Mouse (Mus musculus) T-helper 17 cell (primary cell): ENCODE data around the gene Il17re.

Experiments
- in situ Hi-C, 2 experiments: fragments of 300-600 bp; cut with MboI, MseI; formaldehyde crosslinking; loops; 1 replicate in 1 of 2; 2 replicates in 1 of 2; pipeline ENCODE4 v1.15.1; 2025; ENCODE audit warnings: high pct_unique_total_duplicates in 2 of 2

Gene Il17re

GRCm38 (mm10) chr6:113442442-113443090 is 15.7 kb upstream of the Il17re start, which contains the start of gene Jagn1:
Gene Jagn1, plus strand, starts transcription at chr6:113442569.
- in situ Hi-C loops: loop anchor here in 1 of 2 experiments (5.0 kb wide), 2 partner anchors 85 to 630 kb away; no protein-coding TSS in a partner anchor

GRCm38 (mm10) chr6:113443091-113443490 is 15.2 kb upstream of the Il17re start:
- in situ Hi-C loops: loop anchor here in 1 of 2 experiments (5.0 kb wide), 2 partner anchors 84 to 629 kb away; no protein-coding TSS in a partner anchor

DNA sequence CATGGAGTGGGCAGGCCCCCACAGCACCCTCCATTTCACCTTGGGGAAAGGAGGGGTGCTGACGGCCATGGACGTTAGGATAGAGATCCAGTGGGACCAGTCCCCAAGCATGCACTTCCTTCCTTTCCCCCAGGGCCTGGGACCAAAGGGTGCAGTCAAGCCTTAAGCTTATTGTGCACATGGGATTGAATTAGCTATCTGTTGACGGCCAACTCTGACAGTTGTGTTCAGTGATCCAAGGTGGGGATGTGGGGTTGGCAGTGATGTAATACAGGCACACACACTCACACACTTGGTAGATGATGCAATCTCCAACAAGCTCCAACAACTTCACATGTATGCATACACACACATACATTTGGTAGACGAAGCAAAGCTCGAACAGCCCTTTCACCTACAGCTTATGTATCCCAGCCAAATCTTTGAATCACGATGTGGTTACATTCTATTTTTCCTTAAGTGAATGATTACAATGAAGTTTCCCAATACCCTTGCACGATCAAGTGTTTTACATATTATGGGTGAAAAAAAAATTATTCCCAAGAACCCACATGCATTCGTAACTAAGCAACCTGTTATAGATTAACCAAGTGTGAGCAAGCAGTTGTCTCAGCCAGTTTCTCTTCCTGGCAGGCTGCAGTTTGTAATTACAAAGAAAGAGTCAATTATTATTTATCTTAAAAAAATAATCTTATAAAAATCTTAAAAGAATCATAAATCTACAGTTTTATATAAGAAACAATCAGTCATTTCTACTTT is 13.9 kb upstream of the Il17re start:
- in situ Hi-C loops: loop anchor here in 1 of 2 experiments (5.0 kb wide), 2 partner anchors 83 to 628 kb away; no protein-coding TSS in a partner anchor

- in situ Hi-C loops: no loop called here
Measured at GRCm38 (mm10) chr6:113447639-113448038, 10.6 kb upstream of the Il17re start.

- in situ Hi-C loops: no loop called here
Measured at GRCm38 (mm10) chr6:113451839-113452238, 6.4 kb upstream of the Il17re start.

DNA sequence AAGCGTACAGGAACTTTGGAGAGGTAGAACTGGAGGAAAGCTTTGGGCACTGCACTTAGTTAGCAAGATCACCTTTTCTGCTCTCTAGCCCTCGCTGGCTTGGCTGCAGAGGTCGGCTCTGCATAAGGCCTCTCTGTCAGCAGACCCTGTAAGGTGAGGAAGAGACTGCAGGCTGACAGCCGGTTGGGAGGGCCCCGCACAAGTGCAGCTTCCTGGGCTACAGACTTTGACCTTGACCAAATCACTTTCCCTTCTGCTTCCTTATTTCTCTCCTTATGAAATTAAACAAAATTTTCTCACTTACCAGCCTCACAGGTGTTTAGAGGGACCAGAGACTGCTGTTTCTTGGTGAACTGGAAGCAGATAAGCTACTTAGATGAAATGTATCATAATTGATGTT is 3.3 kb upstream of the Il17re start:
- in situ Hi-C loops: no loop called here

GRCm38 (mm10) chr6:113458635-113459034 is 351 bp downstream of the Il17re start:
- in situ Hi-C loops: no loop called here

GRCm38 (mm10) chr6:113464040-113464439 is 5.8 kb downstream of the Il17re start:
- in situ Hi-C loops: no loop called here

GRCm38 (mm10) chr6:113465602-113466001 is 7.3 kb downstream of the Il17re start:
- in situ Hi-C loops: no loop called here

DNA sequence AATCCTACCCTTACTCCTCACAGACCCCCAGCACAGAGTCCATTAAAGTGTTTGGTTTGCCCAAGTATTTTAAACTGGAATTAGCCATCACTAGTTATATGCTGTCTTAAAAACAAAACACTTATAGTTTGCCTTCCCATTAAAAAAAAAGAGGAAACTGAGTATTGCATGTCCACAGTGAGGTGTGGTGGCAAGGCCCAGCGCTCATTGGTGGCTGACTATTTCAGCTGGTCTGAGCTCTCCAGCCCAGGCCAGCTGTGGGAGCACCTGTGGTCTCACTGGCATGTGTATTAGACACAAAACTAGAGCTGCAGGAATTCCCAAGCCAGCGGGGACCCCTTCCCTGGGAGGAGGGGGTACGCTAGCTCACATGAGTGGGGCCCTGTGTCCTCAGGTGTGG is 10.2 kb downstream of the Il17re start:
- in situ Hi-C loops: no loop called here

GRCm38 (mm10) chr6:113469021-113469420 is 10.7 kb downstream of the Il17re start:
- in situ Hi-C loops: no loop called here

GRCm38 (mm10) chr6:113469432-113469831 is 11.1 kb downstream of the Il17re start:
- in situ Hi-C loops: no loop called here

DNA sequence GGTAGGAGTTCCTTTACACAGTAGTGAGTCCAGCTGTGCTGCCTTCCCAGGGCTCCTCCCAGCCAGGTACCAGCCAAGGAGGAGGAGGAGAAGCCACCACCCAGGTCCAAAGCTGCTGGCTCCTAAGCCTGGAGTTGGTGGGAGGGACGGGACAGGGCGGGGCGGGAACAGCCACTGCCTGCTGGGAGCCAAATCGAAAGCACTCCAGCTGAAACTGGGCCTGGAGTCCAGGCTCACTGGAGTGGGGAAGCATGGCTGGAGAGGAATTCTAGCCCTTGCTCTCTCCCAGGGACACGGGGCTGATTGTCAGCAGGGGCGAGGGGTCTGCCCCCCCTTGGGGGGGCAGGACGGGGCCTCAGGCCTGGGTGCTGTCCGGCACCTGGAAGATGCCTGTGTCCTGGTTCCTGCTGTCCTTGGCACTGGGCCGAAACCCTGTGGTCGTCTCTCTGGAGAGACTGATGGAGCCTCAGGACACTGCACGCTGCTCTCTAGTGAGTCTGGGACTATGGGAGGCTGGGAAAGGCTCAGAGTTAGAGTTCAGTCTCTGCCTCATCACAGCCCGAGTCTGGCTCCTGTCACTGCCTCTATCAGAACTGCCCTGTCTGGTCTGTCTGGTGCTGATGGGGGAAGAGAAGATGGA is 13.1 kb downstream of the Il17re start, which contains the start of gene Il17rc:
Gene Il17rc, plus strand, starts transcription at position 131 of the 640 bp plus-strand sequence.
- in situ Hi-C loops: loop anchor here (5.0 kb wide), 2 partner anchors 49 to 601 kb away; no protein-coding TSS in a partner anchor

- in situ Hi-C loops: loop anchor here (5.0 kb wide), 2 partner anchors 50 to 600 kb away; no protein-coding TSS in a partner anchor
Measured at GRCm38 (mm10) chr6:113472061-113472460, 13.8 kb downstream of the Il17re start.

GRCm38 (mm10) chr6:113473246-113473645 is 15.0 kb downstream of the Il17re start:
- in situ Hi-C loops: loop anchor here (5.0 kb wide), 2 partner anchors 51 to 599 kb away; no protein-coding TSS in a partner anchor

- in situ Hi-C loops: loop anchor here (5.0 kb wide), 2 partner anchors 51 to 599 kb away; no protein-coding TSS in a partner anchor
Measured at GRCm38 (mm10) chr6:113473715-113474114, 15.4 kb downstream of the Il17re start.

- in situ Hi-C loops: no loop called here
Measured at GRCm38 (mm10) chr6:113477353-113477752, 19.1 kb downstream of the Il17re start.

DNA sequence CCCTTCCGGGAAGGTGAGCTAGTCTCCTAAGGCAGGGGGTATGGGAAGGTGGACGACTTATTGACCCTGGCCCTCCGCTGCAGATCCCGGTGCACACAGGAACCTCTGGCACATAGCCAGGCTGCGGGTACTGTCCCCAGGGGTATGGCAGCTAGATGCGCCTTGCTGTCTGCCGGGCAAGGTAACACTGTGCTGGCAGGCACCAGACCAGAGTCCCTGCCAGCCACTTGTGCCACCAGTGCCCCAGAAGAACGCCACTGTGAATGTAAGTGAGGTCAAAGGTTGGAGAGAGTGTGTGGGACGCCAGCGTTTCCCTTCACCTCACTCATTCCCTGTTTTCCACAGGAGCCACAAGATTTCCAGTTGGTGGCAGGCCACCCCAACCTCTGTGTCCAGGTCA is 20.6 kb downstream of the Il17re start:
- in situ Hi-C loops: no loop called here

DNA sequence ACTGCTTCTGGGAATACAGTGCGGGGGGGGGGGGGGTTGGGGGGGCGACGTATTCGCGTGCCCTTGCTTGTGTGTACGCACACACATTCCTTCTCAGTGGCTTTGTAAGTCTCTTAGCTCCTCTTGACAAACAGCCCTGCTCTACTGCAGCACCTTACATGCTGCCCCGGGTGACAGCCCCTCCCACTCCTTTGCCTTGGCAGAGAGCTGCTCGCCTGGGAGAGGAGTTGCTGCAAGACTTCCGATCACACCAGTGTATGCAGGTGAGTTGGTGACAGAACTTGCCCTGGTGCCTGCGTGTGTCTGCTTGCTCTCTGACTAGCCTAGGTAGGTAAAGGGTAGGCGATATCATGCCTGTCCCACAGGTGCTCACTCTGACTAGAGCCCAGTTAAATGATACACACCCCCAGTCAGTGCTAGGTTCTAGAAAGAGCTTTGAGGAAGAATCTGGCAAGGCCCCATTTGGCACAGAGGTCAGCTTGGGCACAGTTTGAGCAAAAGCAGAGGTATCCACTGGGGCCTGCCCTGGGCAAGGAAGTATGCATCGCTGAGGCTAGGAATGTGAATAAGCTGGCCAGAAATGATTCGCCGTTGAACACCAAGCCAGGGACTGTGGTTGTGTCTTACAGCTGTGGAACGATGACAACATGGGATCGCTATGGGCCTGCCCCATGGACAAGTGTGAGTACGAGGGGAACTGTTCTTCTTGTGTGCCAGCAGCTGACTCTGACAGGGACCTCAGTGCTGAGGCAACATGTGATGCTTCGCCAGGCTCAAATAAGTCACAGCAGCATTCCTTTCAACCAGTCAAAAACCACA is 22.5 kb downstream of the Il17re start:
- in situ Hi-C loops: no loop called here

GRCm38 (mm10) chr6:113482477-113483099 is 24.3 kb downstream of the Il17re start:
- in situ Hi-C loops: no loop called here
